Mouse (Mus musculus) granulocyte monocyte progenitor cell, adult 5-6 weeks (primary cell): Measurements from ENCODE around the gene Lzic. TPM values are rescaled to one million over a fixed set of nuclear protein-coding genes. Genes with fewer than 3 reads are reported as not detected.
"Not testable (repeated sequence)": the region's sequence is repeated elsewhere in the genome, so short reads cannot be mapped to it uniquely, and the experiment has no call there.

ENCODE experiments used
- ATAC-seq: replicated peaks from 2 replicates; pipeline ENCODE4 v1.8.0; 2016; ENCODE audit warnings: mild to moderate bottlenecking, moderate TSS enrichment, inconsistent platforms; ENCODE audit not compliant: poor library complexity, severe bottlenecking
- total RNA-seq, 2 experiments: library from RNA; stranded (forward) in 1 of 2; stranded (reverse) in 1 of 2; fragments of 200-712, 200-1000 nt in 1 of 2; fragments of >200 nt in 1 of 2; fragmentation: Nextera tagmentation in 1 of 2; gene quantifications; 2 replicates each; pipeline ENCODE4 v1.2.3; 2014 to 2017

Lzic gene
- 25.3 and 25.6 TPM in 2 replicates for total RNA-seq (2014; fragmentation: Nextera tagmentation)
- total RNA-seq (2017): 49.2 and 96.4 TPM in 2 replicates

DNA sequence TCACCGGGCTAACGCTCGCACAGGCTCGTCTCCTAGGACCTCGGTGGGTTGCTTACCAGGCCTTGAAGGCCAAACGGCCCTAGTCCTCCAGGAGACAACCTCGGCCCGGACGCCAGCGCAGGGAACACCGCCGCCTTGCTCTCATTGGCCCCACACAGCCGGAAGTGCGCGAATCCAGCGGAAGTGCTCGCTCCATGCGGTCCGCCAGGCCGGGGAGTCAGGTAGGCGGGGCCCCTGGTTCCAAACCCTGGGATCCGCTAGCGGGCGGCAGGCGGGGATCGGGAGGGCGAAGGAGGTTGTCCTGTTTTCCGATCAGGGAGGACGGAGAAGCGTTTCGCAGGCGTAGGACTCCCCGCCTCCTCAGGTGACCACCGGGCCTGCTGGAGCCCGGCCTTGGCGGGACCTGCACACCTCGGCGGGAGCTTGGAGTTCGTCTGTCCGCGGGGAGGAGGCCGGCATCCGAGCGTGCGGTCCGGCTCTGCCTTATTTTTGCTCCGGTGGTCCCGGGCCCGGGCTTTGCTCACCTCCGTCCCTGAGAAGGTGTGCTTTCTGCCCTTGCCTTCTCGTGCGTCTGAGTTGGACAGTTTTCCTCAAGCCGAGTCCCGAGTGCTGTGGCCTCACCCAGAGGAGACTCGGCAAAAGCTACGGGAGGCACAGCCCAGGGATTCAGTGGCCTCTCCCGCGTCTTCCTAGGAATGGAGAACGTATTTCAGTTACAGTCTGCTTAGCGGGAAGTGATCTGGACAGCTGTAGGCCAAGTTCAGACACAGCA, at the start of gene Lzic, which contains the start of gene Nmnat1:
TSS of gene Lzic (plus strand) at position 177 of the 772 bp plus-strand sequence.
TSS of gene Nmnat1 (minus strand) at position 150 of the 772 bp plus-strand sequence.
- ATAC-seq: peak; percentile 98

DNA sequence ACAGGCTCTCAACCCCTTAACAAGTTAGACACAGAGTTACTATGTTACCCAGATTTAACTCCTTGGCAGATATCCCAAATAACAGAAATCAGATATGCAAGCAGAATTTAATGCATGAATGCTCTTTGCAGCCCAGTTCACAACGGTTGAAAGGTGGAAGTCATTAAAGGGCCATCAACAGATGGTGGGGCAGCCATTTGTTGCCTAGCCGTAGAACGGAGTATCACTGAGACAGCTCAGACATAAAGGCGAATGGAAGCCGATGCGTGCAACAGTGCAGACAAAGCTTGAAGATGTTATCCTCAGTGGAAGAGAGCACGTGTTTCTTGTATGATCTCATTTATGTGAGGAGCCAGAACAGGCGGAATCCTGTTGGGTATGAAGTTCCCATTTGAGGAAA, 44.5 kb upstream of the Lzic start:
- no peak for ATAC-seq

- ATAC-seq: no peak
These were observed 42.6 kb upstream of the Lzic start for GRCm38 (mm10) chr4:149442436-149442835.

DNA sequence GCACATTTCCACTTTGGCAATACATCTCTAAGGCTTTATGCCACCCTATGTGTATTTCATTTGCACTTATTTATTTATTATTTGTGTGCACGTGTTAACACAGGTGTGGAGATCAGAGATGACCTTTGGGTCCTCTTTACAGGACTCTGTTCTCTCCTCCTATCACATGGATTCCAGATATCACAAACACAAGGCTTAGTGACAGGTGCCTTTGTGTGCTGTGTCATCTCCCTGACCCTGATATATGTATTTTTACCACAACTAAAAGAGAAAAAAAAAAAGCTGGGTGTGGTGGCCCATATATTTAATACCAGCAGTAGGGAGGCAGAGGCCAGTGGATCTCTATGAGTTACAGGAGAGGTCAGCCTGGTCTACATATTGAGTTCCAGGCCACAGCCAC, 40.6 kb upstream of the Lzic start:
- ATAC-seq: no peak

DNA sequence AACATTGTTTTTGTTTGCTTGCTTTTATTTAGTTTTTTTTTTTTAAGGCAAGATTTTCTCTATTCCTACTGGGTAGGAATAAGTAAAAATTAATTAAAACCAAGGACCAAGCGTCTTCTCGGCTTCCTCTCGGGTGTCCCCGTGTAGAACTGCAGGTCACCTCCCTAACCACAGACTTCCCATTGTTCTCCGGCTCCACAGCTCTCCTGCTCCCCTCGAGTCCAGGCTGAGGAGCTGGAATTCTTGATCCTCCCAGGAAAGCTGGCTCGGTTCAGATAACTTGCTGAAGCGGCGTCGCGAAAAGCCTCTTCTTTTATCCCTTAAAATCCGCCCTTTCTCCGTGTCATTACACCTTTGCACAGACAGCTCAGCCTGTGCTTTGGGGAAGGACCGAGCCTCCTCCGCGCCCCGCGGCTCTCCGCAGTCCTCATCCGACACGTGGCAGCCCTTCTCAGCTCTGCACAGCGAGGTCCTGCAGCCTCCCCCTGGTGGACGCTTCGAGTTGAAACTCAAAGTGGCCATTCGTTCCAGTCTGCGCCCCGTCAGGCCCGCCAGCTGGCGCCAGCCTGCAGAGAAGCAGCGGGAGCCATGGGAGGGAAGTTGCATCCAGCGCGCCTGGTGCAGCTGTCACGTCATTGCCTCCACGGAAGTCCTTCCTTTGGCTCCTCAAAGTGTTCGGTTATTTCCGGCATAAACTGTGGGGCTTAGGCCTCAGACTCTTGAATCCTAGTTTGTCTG, 39.9 kb upstream of the Lzic start:
- ATAC-seq: peak; percentile 98

GRCm38 (mm10) chr4:149445868-149446267, 39.2 kb upstream of the Lzic start:
- ATAC-seq: peak; percentile 57

DNA sequence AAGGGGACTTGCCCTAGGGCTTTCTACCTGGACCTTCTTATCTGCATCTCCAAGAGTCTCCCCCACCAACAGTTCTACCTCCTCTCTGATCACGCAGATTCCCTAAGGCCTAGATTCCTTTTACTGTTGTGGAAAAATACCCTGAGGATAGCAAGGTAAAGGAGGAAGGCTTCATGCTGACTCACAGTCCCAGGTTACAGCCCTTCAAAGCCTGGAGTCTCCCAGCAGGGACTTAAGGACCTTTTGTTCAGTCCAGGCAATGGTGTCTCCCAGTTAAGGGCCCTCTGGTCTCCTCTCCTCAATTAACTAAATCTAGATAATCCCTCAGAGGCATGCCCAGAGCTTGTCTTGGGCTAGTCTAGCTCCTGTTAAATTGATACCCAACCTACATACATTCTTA, 38.7 kb upstream of the Lzic start:
- no peak for ATAC-seq

- no peak for ATAC-seq
These were observed 34.4 kb upstream of the Lzic start for GRCm38 (mm10) chr4:149450636-149451035.

GRCm38 (mm10) chr4:149453656-149454055, 31.4 kb upstream of the Lzic start:
- ATAC-seq: peak; percentile 71

- no peak for ATAC-seq
These were observed 30.8 kb upstream of the Lzic start for GRCm38 (mm10) chr4:149454263-149454662.

GRCm38 (mm10) chr4:149454879-149455278, 30.1 kb upstream of the Lzic start, which contains the start of gene Rbp7:
Rbp7 (minus strand) TSS chr4:149454978.
- ATAC-seq: no peak

- ATAC-seq: peak; percentile 62
These were observed 27.9 kb upstream of the Lzic start for GRCm38 (mm10) chr4:149457163-149457562.

- ATAC-seq: no peak
These were observed 27.1 kb upstream of the Lzic start for GRCm38 (mm10) chr4:149457831-149458430.

GRCm38 (mm10) chr4:149458526-149458925, 26.5 kb upstream of the Lzic start:
- no peak for ATAC-seq

GRCm38 (mm10) chr4:149459425-149459824, 25.6 kb upstream of the Lzic start:
- no peak; the same call in none of the 2 replicates for ATAC-seq

GRCm38 (mm10) chr4:149460475-149460874, 24.6 kb upstream of the Lzic start:
- ATAC-seq: not testable (repeated sequence)

- ATAC-seq: peak; percentile 24
These were observed 23.3 kb upstream of the Lzic start for GRCm38 (mm10) chr4:149461579-149462304.

DNA sequence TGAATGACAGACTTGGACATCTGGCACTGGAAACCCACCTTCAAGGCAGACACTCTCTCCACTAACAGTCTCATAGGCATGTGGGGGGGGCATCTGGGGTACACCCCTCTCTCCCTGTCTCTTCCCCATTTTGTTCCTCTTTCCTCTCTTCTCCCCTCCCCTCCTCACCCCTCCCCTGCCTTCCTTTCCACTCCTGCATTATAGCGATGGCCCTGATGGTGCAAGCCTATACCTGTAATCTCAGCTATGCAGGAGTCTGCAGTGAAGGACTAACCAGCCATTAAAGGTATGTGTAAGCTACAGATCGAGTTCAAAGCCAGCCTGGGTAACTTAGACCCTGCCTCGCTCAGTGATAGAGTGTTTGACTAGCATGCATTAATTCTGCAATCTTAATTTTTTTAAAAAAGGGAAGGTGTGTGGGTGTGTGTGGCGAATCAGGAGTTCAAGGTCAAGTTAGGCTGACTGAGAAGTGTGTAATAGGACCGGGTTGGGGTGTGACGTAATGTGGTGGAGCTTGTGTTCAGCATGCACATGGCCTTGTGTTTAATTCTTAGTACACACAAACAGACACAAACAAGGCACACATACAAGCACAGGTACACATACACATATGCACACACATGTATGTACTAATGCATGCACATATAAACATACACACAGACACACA, 22.6 kb upstream of the Lzic start:
- ATAC-seq: peak; percentile 55

GRCm38 (mm10) chr4:149463435-149463950, 21.5 kb upstream of the Lzic start:
- ATAC-seq: no peak
